Mouse (Mus musculus) urinary bladder, adult 18-20 months (tissue): Measurements from ENCODE around the gene Pdap1.
"Not testable (repeated sequence)": the region's sequence is repeated elsewhere in the genome, so short reads cannot be mapped to it uniquely, and the experiment has no call there.

Experiments
- DNase-seq, 2 experiments: peaks; one replicate each; pipeline ENCODE4 v3.0.0; 2022; ENCODE audit warnings: low spot score in 2 of 2, mixed read lengths in 2 of 2

Gene Pdap1

GRCm38 (mm10) chr5:145119385-145119784, 20.7 kb downstream of the Pdap1 start:
- DNase-seq, result no peak

GRCm38 (mm10) chr5:145118461-145118860, 21.6 kb downstream of the Pdap1 start:
- DNase-seq, result no peak

- DNase-seq, result no peak
Observed at GRCm38 (mm10) chr5:145118005-145118404, 22.0 kb downstream of the Pdap1 start.

GRCm38 (mm10) chr5:145116916-145117315, 23.1 kb downstream of the Pdap1 start:
- DNase-seq, result peak; percentile 37 to 46

GRCm38 (mm10) chr5:145116316-145116715, 23.7 kb downstream of the Pdap1 start:
- peak in 1 of 2 experiments; percentile 72 for DNase-seq

GRCm38 (mm10) chr5:145115736-145116135, 24.3 kb downstream of the Pdap1 start:
- DNase-seq, result no peak

GRCm38 (mm10) chr5:145114606-145115473, 25.2 kb downstream of the Pdap1 start:
- DNase-seq, result peak; percentile 67 to 71

- peak; percentile 59 to 70 for DNase-seq
Observed at GRCm38 (mm10) chr5:145114071-145114605, 25.9 kb downstream of the Pdap1 start, which contains the start of gene Arpc1b. Gene Arpc1b, plus strand, starts transcription at chr5:145114215.

- DNase-seq, result no peak
Observed at GRCm38 (mm10) chr5:145113416-145113815, 26.6 kb downstream of the Pdap1 start.

GRCm38 (mm10) chr5:145112566-145112965, 27.5 kb downstream of the Pdap1 start:
- no peak for DNase-seq

GRCm38 (mm10) chr5:145110401-145110800, 29.6 kb downstream of the Pdap1 start:
- DNase-seq, result no peak

- DNase-seq, result no peak
Observed at GRCm38 (mm10) chr5:145105694-145106275, 34.3 kb downstream of the Pdap1 start.

GRCm38 (mm10) chr5:145104328-145104727, 35.7 kb downstream of the Pdap1 start:
- no peak for DNase-seq

- DNase-seq, result no peak
Observed at GRCm38 (mm10) chr5:145102706-145103105, 37.3 kb downstream of the Pdap1 start.

- DNase-seq, result not testable (repeated sequence)
Observed at GRCm38 (mm10) chr5:145101451-145101850, 38.6 kb downstream of the Pdap1 start.

GRCm38 (mm10) chr5:145100960-145101359, 39.1 kb downstream of the Pdap1 start:
- DNase-seq, result no peak

- DNase-seq, result no peak
Observed at GRCm38 (mm10) chr5:145098340-145098821, 41.7 kb downstream of the Pdap1 start.

- DNase-seq, result no peak
Observed at GRCm38 (mm10) chr5:145096195-145096594, 43.8 kb downstream of the Pdap1 start.

- DNase-seq, result no peak
Observed at GRCm38 (mm10) chr5:145089878-145090277, 50.2 kb downstream of the Pdap1 start.

- DNase-seq, result no peak
Observed at GRCm38 (mm10) chr5:145088186-145088585, 51.9 kb downstream of the Pdap1 start.

- DNase-seq, result no peak
Observed at GRCm38 (mm10) chr5:145084822-145085221, 55.2 kb downstream of the Pdap1 start.

GRCm38 (mm10) chr5:145083632-145084451, 56.2 kb downstream of the Pdap1 start, which contains the start of the genes Arpc1a and Kpna7:
Gene Arpc1a, plus strand, starts transcription at chr5:145083830.
Gene Kpna7, minus strand, starts transcription at chr5:145084030.
- DNase-seq, result peak; percentile 81 to 90
